Mouse (Mus musculus) heart, adult 2 months (tissue): ENCODE data around the gene Nrxn2.
A peak's percentile ranks its signal among the peaks of the same experiment; 100 is the strongest.

Experiments
- CTCF ChIP-seq: fragments of 200-600 bp; IDR thresholded peaks from 2 replicates; pipeline ENCODE4 v1.8.1; 2022; ENCODE audit warnings: antibody characterized with exemption, mild to moderate bottlenecking, moderate library complexity
- EP300 ChIP-seq: fragments of 200-500 bp; IDR thresholded peaks from 2 replicates; pipeline ENCODE4 v1.6.1; 2011; ENCODE audit warnings: low read depth, low read length, control low read depth; ENCODE audit not compliant: insufficient read depth
- POLR2A ChIP-seq: fragments of 200-500 bp; IDR thresholded peaks from 2 replicates; pipeline ENCODE4 v1.6.1; 2011; ENCODE audit warnings: mild to moderate bottlenecking, low read depth, low read length, control low read depth; ENCODE audit not compliant: insufficient read depth

DNA sequence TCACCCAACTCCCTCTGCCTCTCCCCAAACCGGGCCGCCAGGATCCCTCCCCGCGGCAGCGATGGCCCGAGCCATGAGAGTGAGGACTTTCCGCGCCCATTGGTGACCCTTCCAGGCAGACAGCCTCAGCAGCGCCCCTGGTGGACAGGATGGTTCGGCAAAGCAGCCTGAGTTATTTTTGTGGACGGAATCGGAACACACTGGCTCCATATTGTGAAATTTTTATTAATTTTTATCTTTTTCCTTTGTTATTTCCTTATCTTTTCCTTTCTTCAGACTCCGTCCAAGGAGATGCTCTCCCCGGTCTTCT lies 42.3 kb upstream of the Nrxn2 start:
- TF ChIP-seq CTCF: peak; percentile 79
- TF ChIP-seq EP300: no peak
- TF ChIP-seq POLR2A: no peak
